Mouse (Mus musculus): ENCODE data around the gene Add1. TPM values are rescaled to one million over a fixed set of nuclear protein-coding genes. Genes with fewer than 3 reads are reported as not detected.

The Add1 gene
- polyA plus RNA-seq, 1 experiment from 2014 or later, result 279 TPM

DNA sequence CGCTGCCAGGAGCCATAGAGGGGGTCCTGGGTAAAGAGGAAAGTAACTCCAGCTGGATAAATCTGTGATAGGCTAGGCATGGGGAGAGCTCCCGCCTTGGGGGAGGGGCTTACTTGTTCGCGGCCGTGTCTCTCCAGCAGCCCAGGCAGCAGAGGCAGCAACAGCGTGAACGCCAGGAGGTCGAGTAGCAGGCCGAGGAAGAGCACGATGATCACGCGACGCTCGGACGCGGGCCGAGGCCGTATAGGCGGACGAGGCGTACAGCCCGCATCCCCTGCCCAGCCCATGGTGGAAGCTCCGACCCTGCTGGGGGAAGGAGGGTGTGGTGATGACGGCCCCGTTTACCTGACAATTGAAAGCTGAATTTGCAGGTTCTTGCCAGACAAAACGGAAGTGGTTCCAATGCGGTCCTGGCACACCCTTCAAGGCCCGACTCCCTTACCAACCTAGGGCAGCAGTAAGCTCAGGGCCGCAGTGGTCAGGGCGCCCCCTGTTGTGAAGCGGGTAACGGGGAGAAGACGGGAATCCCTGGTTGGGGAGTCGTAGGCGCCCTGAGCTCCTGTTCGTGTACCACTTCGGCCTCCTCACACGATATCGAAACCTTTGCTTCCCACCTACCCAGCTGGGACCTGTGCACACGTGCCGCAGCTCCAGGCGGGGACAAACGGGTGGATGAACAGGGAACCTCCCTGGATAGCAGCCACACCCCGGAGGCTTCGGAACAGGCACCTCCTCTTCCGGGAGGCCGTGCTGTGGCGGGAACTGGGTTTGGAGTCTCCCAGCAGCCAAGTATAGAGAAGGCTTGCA, 63.2 kb downstream of the Add1 start, which contains the start of gene Mfsd10:
TSS of gene Mfsd10 (minus strand) at position 732 of the 807 bp plus-strand sequence.
- H3K27me3 ChIP-seq, result no peaks in the 10 kb centered on the region
- ATAC-seq, result peak; percentile 89
- ChIA-PET POLR2A (interaction anchor here (0.7 to 3.1 kb wide), 11 partner anchors 9 to 254 kb away, joined by 3 to 17 read pairs (median 4); partner anchors contain the start of genes Add1, Grk4 and Nop14), CTCF (interaction anchor here (0.9 to 4.9 kb wide), 17 partner anchors 9 to 123 kb away, joined by 3 to 30 read pairs (median 4); partner anchors contain the start of genes Grk4, Nop14 and Tnip2)
- no peak for DNase-seq (ENCODE audit: low read depth, low spot score)
- in situ Hi-C loops (cut with MboI; ENCODE audit: low pct_unique_long_range_greater_than_20kb), result loop anchor here (5.0 kb wide), 1 partner anchor 124 kb away; the partner anchor contains the start of gene Tnip2
- TF ChIP-seq CTCF (IDR thresholded peaks at IDR 0.05), result no peak

DNA sequence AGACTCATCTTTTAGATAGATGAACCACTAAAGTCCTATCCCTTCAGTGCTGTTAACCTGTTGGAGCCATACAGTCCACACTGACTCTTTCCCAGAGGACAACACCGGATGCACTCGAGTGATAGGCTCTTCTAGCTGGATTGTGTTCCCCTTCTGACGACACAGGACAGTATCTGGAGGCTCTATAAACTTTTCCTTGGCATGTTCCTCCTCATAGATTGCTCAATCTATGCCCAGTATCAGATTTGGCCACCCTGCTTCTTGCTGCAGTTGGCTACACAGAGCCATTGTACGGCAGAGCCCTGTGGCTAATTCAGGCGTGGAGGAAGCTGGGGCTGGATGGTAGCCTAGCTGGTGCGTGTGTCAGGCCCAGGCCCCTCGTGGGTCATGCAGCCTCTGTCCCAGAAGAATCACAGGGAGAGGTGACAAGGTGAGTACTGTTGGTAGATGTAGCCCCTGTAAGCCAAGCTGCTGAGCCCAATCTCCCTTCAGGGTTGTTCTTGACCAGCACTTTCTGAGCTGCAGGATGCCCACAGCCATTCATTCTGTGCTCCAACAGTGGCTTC, 64.2 kb downstream of the Add1 start:
- in situ Hi-C loops (cut with MboI; ENCODE audit: low pct_unique_long_range_greater_than_20kb), result loop anchor here (5.0 kb wide), 1 partner anchor 125 kb away; the partner anchor contains the start of gene Tnip2
- DNase-seq (ENCODE audit: low read depth, low spot score) (no peak), ATAC-seq (no peak)
- TF ChIP-seq CTCF (IDR thresholded peaks at IDR 0.05), result no peak
- ChIA-PET POLR2A (interaction anchor here (0.5 to 3.1 kb wide), 6 partner anchors 10 to 236 kb away, joined by 3 to 17 read pairs (median 4); partner anchors contain the start of genes Add1, Grk4 and Nop14), CTCF (interaction anchor here (0.9 to 4.9 kb wide), 9 partner anchors 8 to 120 kb away, joined by 3 to 30 read pairs (median 6); partner anchors contain the start of genes Grk4 and Nop14)
- no peaks in the 10 kb centered on the region for H3K27me3 ChIP-seq

DNA sequence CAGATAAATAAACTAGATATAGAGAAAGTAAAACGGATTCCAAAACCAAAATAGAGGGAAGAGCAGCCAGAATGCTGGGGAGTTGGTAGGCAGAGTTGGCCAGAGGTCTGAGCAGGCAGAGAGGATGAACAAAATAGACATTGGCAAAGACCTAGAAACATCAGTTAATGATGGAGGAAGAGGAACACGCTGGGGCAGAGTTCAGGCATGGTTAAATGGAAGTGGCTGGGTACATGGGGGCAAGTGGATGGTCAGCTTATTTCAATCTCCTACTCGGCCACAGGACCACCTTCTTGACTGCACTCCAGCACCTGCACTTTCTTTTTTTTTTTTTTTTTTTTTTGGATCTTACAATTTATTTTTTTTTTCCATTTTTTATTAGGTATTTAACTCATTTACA, 68.5 kb downstream of the Add1 start:
- ATAC-seq (no peak), DNase-seq (ENCODE audit: low read depth, low spot score) (no peak)
- H3K27me3 ChIP-seq, result no peaks in the 10 kb centered on the region
- CTCF ChIA-PET, result no interaction called here
- no peak for TF ChIP-seq CTCF (IDR thresholded peaks at IDR 0.05)
- in situ Hi-C loops (cut with MboI; ENCODE audit: low pct_unique_long_range_greater_than_20kb), result no loop called here
- POLR2A ChIA-PET, result no interaction called here

DNA sequence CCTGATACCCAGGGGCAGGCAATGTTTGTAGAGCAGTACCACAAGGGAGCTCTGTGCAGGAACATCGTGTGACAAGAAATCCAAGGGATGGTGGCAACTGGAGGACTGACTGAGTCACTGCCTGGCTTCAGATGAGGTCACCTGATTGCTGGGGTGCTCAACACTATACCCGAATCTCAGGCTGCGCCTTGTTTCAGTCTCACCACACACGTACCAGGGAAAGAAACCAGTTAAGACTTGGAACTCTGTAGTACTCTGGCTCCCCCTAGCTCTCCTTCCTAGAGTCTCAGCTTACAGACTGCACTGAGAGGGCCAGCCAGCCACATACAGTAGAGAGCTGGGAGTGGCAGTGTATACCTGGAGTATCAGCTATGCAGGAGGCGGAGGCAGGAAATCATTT, 69.5 kb downstream of the Add1 start:
- POLR2A ChIA-PET, result no interaction called here
- ATAC-seq, result no peak
- CTCF ChIA-PET, result interaction anchor here (0.9 to 1.3 kb wide), 3 partner anchors 96 to 124 kb away, joined by 3 read pairs; no protein-coding TSS in a partner anchor
- DNase-seq (ENCODE audit: low read depth, low spot score), result no peak
- in situ Hi-C loops (cut with MboI; ENCODE audit: low pct_unique_long_range_greater_than_20kb), result no loop called here
- no peak for TF ChIP-seq CTCF (IDR thresholded peaks at IDR 0.05)
- no peaks in the 10 kb centered on the region for H3K27me3 ChIP-seq

DNA sequence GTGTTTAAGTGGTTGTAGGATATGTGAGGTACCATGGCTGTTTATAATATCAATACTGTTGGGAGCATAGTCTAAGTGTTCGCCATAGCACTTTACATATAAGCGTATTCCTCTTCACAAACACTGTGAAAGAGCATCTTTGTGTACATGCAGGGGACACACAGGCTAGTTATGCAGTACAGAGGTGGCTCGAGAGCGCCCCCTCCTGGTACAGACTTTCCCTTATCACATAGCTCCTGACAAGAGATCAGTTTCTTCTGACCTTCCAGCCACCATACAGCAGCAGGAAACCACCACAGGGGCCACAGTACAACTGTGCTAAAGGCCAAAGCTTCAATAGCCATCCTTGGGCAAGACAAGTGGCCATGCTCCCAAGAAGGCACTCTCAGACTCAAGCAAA, 74.1 kb downstream of the Add1 start:
- no peaks in the 10 kb centered on the region for H3K27me3 ChIP-seq
- DNase-seq (ENCODE audit: low read depth, low spot score) (no peak), ATAC-seq (no peak)
- in situ Hi-C loops (cut with MboI; ENCODE audit: low pct_unique_long_range_greater_than_20kb), result no loop called here
- TF ChIP-seq CTCF (IDR thresholded peaks at IDR 0.05), result peak; percentile 79
- POLR2A ChIA-PET, result interaction anchor here (1.2 kb wide), 1 partner anchor 10 kb away, joined by 4 read pairs; no protein-coding TSS in a partner anchor
- CTCF ChIA-PET, result interaction anchor here (0.6 to 4.5 kb wide), 9 partner anchors 8 to 132 kb away, joined by 3 to 30 read pairs (median 5); partner anchors contain the start of genes Grk4, Mfsd10 and Nop14

DNA sequence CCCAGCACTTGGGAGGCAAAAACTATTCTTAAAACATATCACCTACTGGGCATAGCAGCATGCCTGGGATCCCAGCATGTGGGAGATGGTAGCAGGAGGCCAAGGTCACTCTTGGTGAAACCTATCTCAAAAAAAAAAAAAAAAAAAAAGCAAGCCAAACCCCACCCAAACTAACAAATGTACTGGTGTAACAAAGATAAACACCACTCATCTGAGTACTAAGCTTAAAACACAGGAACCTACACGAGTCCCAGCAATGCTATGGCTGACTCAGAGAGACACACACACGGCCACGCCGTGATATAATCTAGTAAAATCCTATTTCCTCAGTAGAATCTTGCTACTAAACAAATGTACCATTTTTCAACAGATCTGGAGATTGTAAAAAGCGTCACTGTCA, 79.5 kb downstream of the Add1 start:
- no peak for TF ChIP-seq CTCF (IDR thresholded peaks at IDR 0.05)
- in situ Hi-C loops (cut with MboI; ENCODE audit: low pct_unique_long_range_greater_than_20kb), result no loop called here
- ATAC-seq, result no peak
- CTCF ChIA-PET, result interaction anchor here (2.0 kb wide), 1 partner anchor 16 kb away, joined by 6 read pairs; the partner anchor contains the start of gene Mfsd10
- DNase-seq (ENCODE audit: low read depth, low spot score), result no peak
- POLR2A ChIA-PET, result interaction anchor here (0.7 kb wide), 1 partner anchor 12 kb away, joined by 6 read pairs; no protein-coding TSS in a partner anchor
- no peaks in the 10 kb centered on the region for H3K27me3 ChIP-seq

DNA sequence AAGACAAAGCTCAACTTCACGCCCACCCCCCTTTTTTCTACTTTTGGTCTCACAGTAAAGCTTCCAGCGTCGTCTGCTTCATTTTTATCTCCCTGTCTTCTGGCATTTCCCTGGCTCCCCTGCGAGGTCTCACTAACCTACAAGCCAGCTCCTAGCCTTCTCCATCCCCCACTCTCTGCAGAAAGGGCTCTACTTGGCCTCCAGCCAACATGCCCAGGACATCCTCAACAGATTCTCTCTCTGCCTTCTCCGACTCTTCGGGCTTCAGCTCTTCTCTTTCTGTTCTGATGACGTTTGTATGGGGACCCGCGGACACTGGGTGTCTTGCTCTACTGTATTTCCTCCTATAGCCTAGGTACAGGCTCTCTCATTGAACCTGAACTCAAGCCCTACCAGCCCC, 81.4 kb downstream of the Add1 start:
- DNase-seq (ENCODE audit: low read depth, low spot score) (no peak), ATAC-seq (no peak)
- in situ Hi-C loops (cut with MboI; ENCODE audit: low pct_unique_long_range_greater_than_20kb), result no loop called here
- TF ChIP-seq CTCF (IDR thresholded peaks at IDR 0.05), result no peak
- ChIA-PET POLR2A (no interaction called here), CTCF (interaction anchor here (2.0 kb wide), 1 partner anchor 18 kb away, joined by 6 read pairs; the partner anchor contains the start of gene Mfsd10)
- H3K27me3 ChIP-seq, result no peaks in the 10 kb centered on the region

DNA sequence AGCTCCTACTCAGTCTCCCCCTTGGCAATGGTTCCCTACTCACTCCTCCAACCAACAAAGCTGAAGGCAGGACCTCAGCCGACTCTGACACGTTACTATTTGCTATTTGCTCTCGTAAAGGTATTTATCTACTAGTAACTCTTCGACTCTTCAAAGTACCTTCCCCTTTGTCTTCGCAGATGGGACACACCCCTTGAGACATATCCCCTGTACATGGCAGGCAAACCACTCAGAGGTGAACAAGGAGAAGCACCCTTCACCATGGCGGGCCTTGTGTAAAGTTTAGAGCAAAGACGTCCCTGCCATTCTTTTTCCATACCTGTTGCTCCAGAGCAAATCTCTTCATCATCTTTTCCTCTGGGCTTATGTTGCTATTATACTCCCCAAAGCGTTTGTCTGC, 84.1 kb downstream of the Add1 start:
- POLR2A ChIA-PET, result no interaction called here
- in situ Hi-C loops (cut with MboI; ENCODE audit: low pct_unique_long_range_greater_than_20kb), result no loop called here
- DNase-seq (ENCODE audit: low read depth, low spot score) (no peak), ATAC-seq (no peak)
- no peak for TF ChIP-seq CTCF (IDR thresholded peaks at IDR 0.05)
- CTCF ChIA-PET, result interaction anchor here (1.4 to 4.2 kb wide), 2 partner anchors 10 kb away, joined by 4 to 29 read pairs; no protein-coding TSS in a partner anchor
- no peaks in the 10 kb centered on the region for H3K27me3 ChIP-seq

DNA sequence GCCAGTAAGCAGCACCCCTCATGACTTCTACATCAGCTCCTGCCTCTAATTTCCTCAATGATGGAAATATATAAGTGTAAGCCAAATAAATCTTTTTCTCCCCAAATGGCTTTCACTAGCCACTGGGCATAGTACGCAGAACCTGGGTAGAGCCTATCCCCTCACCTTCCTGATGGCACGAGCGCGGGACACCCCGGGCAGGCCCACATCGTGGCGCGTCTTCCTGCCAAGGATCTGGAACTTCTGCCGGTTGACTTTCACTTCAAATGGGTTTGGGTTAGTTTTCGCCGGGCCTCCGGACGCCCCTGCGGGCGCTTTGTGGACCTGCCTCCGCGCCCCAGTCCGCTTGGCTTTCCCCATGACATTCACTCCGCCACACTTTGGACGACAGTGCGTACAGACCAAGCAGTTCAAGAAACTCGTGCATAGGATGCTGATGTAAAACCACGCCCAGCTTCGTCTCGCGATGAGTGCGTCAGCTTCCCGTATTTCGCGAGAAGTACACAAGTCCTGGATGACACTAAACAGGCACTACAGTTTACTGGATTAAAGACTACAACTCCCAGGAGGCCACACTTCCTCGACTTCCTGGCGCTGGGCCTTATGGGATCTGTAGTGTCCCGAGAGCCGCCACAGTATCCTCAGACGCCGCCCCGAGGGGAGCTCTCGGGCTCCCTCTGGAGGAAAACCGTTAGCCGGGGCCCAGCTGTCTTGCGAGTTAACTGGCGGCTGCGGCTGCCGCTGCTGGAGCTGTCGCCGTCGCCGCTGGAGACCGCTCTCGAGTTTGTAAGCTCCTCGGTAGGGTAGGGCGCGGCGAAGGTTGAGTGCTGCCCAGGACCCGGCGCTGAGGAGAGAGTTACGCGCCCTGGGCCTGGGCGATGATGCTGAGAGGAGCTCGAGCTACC, 86.5 kb downstream of the Add1 start, which contains the start of the genes Nop14 and Grk4:
TSS of gene Nop14 (minus strand) at position 463 of the 905 bp plus-strand sequence.
TSS of gene Grk4 (plus strand) at position 694 of the 905 bp plus-strand sequence.
- CTCF ChIA-PET, result interaction anchor here (0.7 to 4.2 kb wide), 16 partner anchors 9 to 281 kb away, joined by 3 to 29 read pairs (median 3); partner anchors contain the start of genes Mfsd10 and Tnip2
- peak; percentile 93 for ATAC-seq
- peak; percentile 100 for TF ChIP-seq CTCF (IDR thresholded peaks at IDR 0.05)
- in situ Hi-C loops (cut with MboI; ENCODE audit: low pct_unique_long_range_greater_than_20kb), result loop anchor here (10.0 kb wide), 1 partner anchor 385 kb away; the partner anchor contains the start of gene Hgfac
- DNase-seq (ENCODE audit: low read depth, low spot score), result peak; percentile 100
- POLR2A ChIA-PET, result interaction anchor here (0.6 to 1.9 kb wide), 8 partner anchors 10 to 468 kb away, joined by 3 to 10 read pairs (median 3); partner anchors contain the start of genes Htt and Mfsd10
- no peaks in the 10 kb centered on the region for H3K27me3 ChIP-seq
